Mouse (Mus musculus) CH12.LX (cell line): ENCODE measurements around the gene Slc24a1. TPM values are rescaled to one million over a fixed set of nuclear protein-coding genes. Genes with fewer than 3 reads are reported as not detected.

ENCODE experiments used
- DNase-seq: peaks from one replicate; pipeline ENCODE4 v3.0.0-alpha.2; 2013; ENCODE audit errors: extremely low read depth
- H3K27ac ChIP-seq: 2 replicates; pipeline ENCODE4 v1.5.1; 2012; ENCODE audit warnings: low read depth, mild to moderate bottlenecking, control low read depth, moderate library complexity; ENCODE audit not compliant: insufficient read depth
- H3K27me3 ChIP-seq: replicated peaks from 2 replicates; pipeline ENCODE3; 2012; ENCODE audit warnings: inconsistent platforms
- H3K36me3 ChIP-seq, 2 experiments: replicated peaks in 1 of 2; 2 replicates each; pipeline versions ENCODE3 to v1.6.1; 2012; ENCODE audit warnings: inconsistent platforms in 1 of 2, low read length in 1 of 2, mild to moderate bottlenecking in 1 of 2, mixed read lengths in 1 of 2, moderate library complexity in 1 of 2; ENCODE audit not compliant: control insufficient read depth in 1 of 2, insufficient read depth in 1 of 2
- H3K4me1 ChIP-seq, 2 experiments: 2 replicates each; pipeline ENCODE4 v1.6.1; 2012; ENCODE audit warnings: inconsistent platforms in 1 of 2, moderate library complexity in 1 of 2; ENCODE audit not compliant: insufficient read depth in 2 of 2, control insufficient read depth in 1 of 2
- H3K4me2 ChIP-seq: 2 replicates; pipeline ENCODE4 v1.6.1; 2012; ENCODE audit warnings: low read depth, mild to moderate bottlenecking, control low read depth; ENCODE audit not compliant: poor library complexity, insufficient read depth, severe bottlenecking
- H3K4me3 ChIP-seq, 3 experiments: fragments of 150-350 bp in 1 of 3; sonication (generic) in 1 of 3; replicated peaks in 1 of 3; 2 replicates each; pipeline versions ENCODE3 to v1.5.1; 2011 to 2012; ENCODE audit warnings: low read depth in 2 of 3, low read length in 2 of 3, mild to moderate bottlenecking in 2 of 3, moderate library complexity in 2 of 3, control low read depth in 1 of 3, improper control_type of control experiment in 1 of 3, inconsistent platforms in 1 of 3, mixed read lengths in 1 of 3; ENCODE audit not compliant: poor library complexity in 1 of 3
- H3K79me2 ChIP-seq: replicated peaks from 2 replicates; pipeline ENCODE4 v1.6.1; 2012; ENCODE audit warnings: mild to moderate bottlenecking, moderate library complexity; ENCODE audit not compliant: control insufficient read depth, poor library complexity, insufficient read depth, severe bottlenecking; ENCODE audit errors: extremely low read depth
- H3K9ac ChIP-seq: 2 replicates; pipeline ENCODE4 v1.6.1; 2012; ENCODE audit warnings: low read depth, mild to moderate bottlenecking, control low read depth, moderate library complexity; ENCODE audit not compliant: insufficient read depth
- H3K9me3 ChIP-seq: replicated peaks from 2 replicates; pipeline ENCODE3; 2012; ENCODE audit warnings: low read length, inconsistent platforms, mixed read lengths
- CHD1 ChIP-seq: IDR thresholded peaks from 2 replicates; pipeline ENCODE4 v1.6.1; 2012; ENCODE audit warnings: low read depth, low read length, improper control_type of control experiment, inconsistent platforms
- CHD2 ChIP-seq: IDR thresholded peaks from 2 replicates; pipeline ENCODE4 v1.6.1; 2011; ENCODE audit warnings: low read length, improper control_type of control experiment
- E2F4 ChIP-seq: IDR thresholded peaks from 2 replicates; pipeline ENCODE4 v1.6.1; 2011; ENCODE audit warnings: low read depth, low read length, improper control_type of control experiment; ENCODE audit not compliant: insufficient replicate concordance
- ELF1 ChIP-seq: IDR thresholded peaks from 2 replicates; pipeline ENCODE4 v1.6.1; 2014; ENCODE audit warnings: low read depth, mild to moderate bottlenecking, inconsistent platforms, low read length, improper control_type of control experiment
- EP300 ChIP-seq: IDR thresholded peaks from 2 replicates; pipeline ENCODE4 v1.6.1; 2011; ENCODE audit warnings: low read length, improper control_type of control experiment
- ETS1 ChIP-seq: conservative IDR thresholded peaks from 2 replicates; pipeline ENCODE4 v1.6.1; 2012; ENCODE audit warnings: low read depth, mild to moderate bottlenecking, inconsistent platforms, low read length, improper control_type of control experiment, moderate library complexity
- GABPA ChIP-seq: IDR thresholded peaks from 2 replicates; pipeline ENCODE4 v1.6.1; 2012; ENCODE audit warnings: low read depth, low read length, improper control_type of control experiment, inconsistent platforms; ENCODE audit not compliant: insufficient replicate concordance
- HCFC1 ChIP-seq: IDR thresholded peaks from 2 replicates; pipeline ENCODE4 v1.6.1; 2012; ENCODE audit warnings: low read depth, mild to moderate bottlenecking, inconsistent platforms, low read length, improper control_type of control experiment
- IRF4 ChIP-seq: IDR thresholded peaks from 2 replicates; pipeline ENCODE4 v1.6.1; 2014; ENCODE audit warnings: low read depth, mild to moderate bottlenecking, inconsistent platforms, low read length, improper control_type of control experiment
- JUND ChIP-seq: conservative IDR thresholded peaks from 2 replicates; pipeline ENCODE4 v1.6.1; 2011; ENCODE audit warnings: low read depth, low read length, improper control_type of control experiment
- KAT2A ChIP-seq: IDR thresholded peaks from 2 replicates; pipeline ENCODE4 v1.6.1; 2012; ENCODE audit warnings: low read length, improper control_type of control experiment, inconsistent platforms; ENCODE audit not compliant: insufficient replicate concordance
- MAX ChIP-seq: IDR thresholded peaks from 2 replicates; pipeline ENCODE4 v1.6.1; 2011; ENCODE audit warnings: low read length, improper control_type of control experiment
- MAZ ChIP-seq: IDR thresholded peaks from 2 replicates; pipeline ENCODE4 v1.6.1; 2012; ENCODE audit warnings: low read depth, mild to moderate bottlenecking, inconsistent platforms, low read length, improper control_type of control experiment, moderate library complexity
- MYC ChIP-seq: IDR thresholded peaks from 2 replicates; pipeline ENCODE4 v1.6.1; 2011; ENCODE audit warnings: low read depth, mild to moderate bottlenecking, improper control_type of control experiment, low read length
- NELFE ChIP-seq: IDR thresholded peaks from 2 replicates; pipeline ENCODE4 v1.6.1; 2011; ENCODE audit warnings: low read depth, low read length, improper control_type of control experiment
- NRF1 ChIP-seq: IDR thresholded peaks from 2 replicates; pipeline ENCODE4 v1.6.1; 2014; ENCODE audit warnings: low read depth, mild to moderate bottlenecking, inconsistent platforms, low read length, improper control_type of control experiment, moderate library complexity
- PAX5 ChIP-seq: IDR thresholded peaks from 2 replicates; pipeline ENCODE4 v1.6.1; 2012; ENCODE audit warnings: low read length, inconsistent platforms, mixed read lengths
- POLR2AphosphoS2 ChIP-seq: IDR thresholded peaks from 2 replicates; pipeline ENCODE4 v1.6.1; 2011; ENCODE audit warnings: low read depth, low read length, improper control_type of control experiment
- RAD21 ChIP-seq: IDR thresholded peaks from 2 replicates; pipeline ENCODE4 v1.6.1; 2011; ENCODE audit warnings: low read depth, mild to moderate bottlenecking, low read length, improper control_type of control experiment, moderate library complexity
- SIN3A ChIP-seq: IDR thresholded peaks from 2 replicates; pipeline ENCODE4 v1.6.1; 2012; ENCODE audit warnings: low read length, improper control_type of control experiment, inconsistent platforms
- SMC3 ChIP-seq: IDR thresholded peaks from 2 replicates; pipeline ENCODE4 v1.6.1; 2011; ENCODE audit warnings: low read depth, low read length, improper control_type of control experiment
- TBP ChIP-seq: conservative IDR thresholded peaks from 2 replicates; pipeline ENCODE4 v1.6.1; 2011; ENCODE audit warnings: low read depth, low read length, improper control_type of control experiment
- USF1 ChIP-seq: IDR thresholded peaks from 2 replicates; pipeline ENCODE4 v1.6.1; 2014; ENCODE audit warnings: low read depth, mild to moderate bottlenecking, inconsistent platforms, low read length, improper control_type of control experiment
- ZC3H11A ChIP-seq: IDR thresholded peaks from 2 replicates; pipeline ENCODE4 v1.6.1; 2012; ENCODE audit warnings: low read depth, mild to moderate bottlenecking, inconsistent platforms, low read length, improper control_type of control experiment
- ZMIZ1 ChIP-seq: IDR thresholded peaks from 2 replicates; pipeline ENCODE4 v1.6.1; 2012; ENCODE audit warnings: low read depth, mild to moderate bottlenecking, inconsistent platforms, low read length, improper control_type of control experiment
- dilution Hi-C: fragments of 300-500 bp; cut with MboI; formaldehyde crosslinking; loops from 2 replicates; pipeline ENCODE4 v1.14.3; 2020; ENCODE audit warnings: low sequenced_read_pairs; ENCODE audit not compliant: extremely low pct_unique_long_range_greater_than_20kb, extremely low pct_ligation_motif_present
- in situ Hi-C: fragments of 300-500 bp; cut with MboI; formaldehyde crosslinking; loops from 3 replicates; pipeline ENCODE4 v1.14.3; 2019; ENCODE audit warnings: low sequenced_read_pairs, low pct_ligation_motif_present, low pct_unique_long_range_greater_than_20kb, mixed read lengths
- polyA plus RNA-seq: library from polyadenylated mRNA; unstranded; fragments of >175 nt; gene quantifications from 2 replicates; pipeline ENCODE4 v1.2.1, GENCODE M21; 2012; ENCODE audit warnings: low read depth; ENCODE audit not compliant: insufficient read length
- total RNA-seq, 2 experiments: library from RNA; depleted of rRNA; stranded (reverse); fragments of 300-350 nt in 1 of 2; fragments of >200 nt in 1 of 2; gene quantifications; 2 replicates each; pipeline ENCODE4 v1.2.3; 2012 to 2014

Gene Slc24a1
- total and polyA plus RNA-seq, 3 experiments: under 0.01 to 0.11 TPM; not detected in 1

DNA sequence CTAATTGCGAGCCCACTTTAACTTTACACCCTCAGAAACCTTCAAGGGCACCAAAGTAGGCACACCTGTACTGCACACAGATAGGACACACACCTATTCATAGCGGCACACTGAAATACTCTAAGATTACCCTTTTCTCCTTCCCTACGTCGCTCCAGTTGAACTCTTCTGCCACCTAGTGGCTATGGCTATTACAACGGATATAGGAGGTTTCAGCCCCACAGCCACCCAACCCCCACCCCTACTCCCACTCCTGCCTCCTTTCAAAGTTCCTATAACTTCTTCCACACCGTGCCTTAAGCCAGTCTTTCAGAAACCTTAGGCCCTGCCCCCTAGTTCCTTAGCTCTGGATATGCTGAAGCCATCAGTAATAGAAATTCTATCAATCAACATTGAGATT, 14.9 kb downstream of the Slc24a1 start (continued):
- TF ChIP-seq MAX (no peak), PAX5 (no peak), GABPA (no peak), KAT2A (no peak), POLR2AphosphoS2 (no peak), EP300 (no peak), IRF4 (0 out of 2 replicates have a peak, but pooled peaks have one; percentile 46)

GRCm38 (mm10) chr9:64934015-64934754, 17.2 kb downstream of the Slc24a1 start:
- no peak overlapping the region for H3K4me2 ChIP-seq
- H3K4me3 ChIP-seq: no peak overlapping the region
- H3K27me3 ChIP-seq: peaks cover 2% of the 10 kb centered on the region
- dilution Hi-C loops (no loop called here), in situ Hi-C loops (loop anchor here (25.0 kb wide), 1 partner anchor 622 kb away; no protein-coding TSS in a partner anchor)
- no peak overlapping the region for H3K9ac ChIP-seq
- H3K36me3 ChIP-seq: no peaks in the 10 kb centered on the region
- H3K79me2 ChIP-seq: no peaks in the 10 kb centered on the region
- H3K9me3 ChIP-seq: no peaks in the 10 kb centered on the region
- DNase-seq: no peak
- H3K27ac ChIP-seq: no peak overlapping the region
- peaks cover 5 to 14% of the 10 kb centered on the region in 2 experiments; a peak in 3 of 4 replicates for H3K4me1 ChIP-seq
- TF ChIP-seq MAX (no peak), HCFC1 (no peak), GABPA (no peak), KAT2A (no peak), NRF1 (no peak), EP300 (no peak), RAD21 (no peak), USF1 (no peak), JUND (no peak), CHD2 (no peak), MYC (no peak)
- TF ChIP-seq, all 38 proteins: peak for 0

- Histone ChIP-seq H3K4me1 (peaks cover 5 to 14% of the 10 kb centered on the region in 2 experiments; a peak in 3 of 4 replicates), H3K4me2 (no peak overlapping the region)
Observed at GRCm38 (mm10) chr9:64931751-64932610, 19.4 kb downstream of the Slc24a1 start.

More at GRCm38 (mm10) chr9:64931751-64932610, 19.4 kb downstream of the Slc24a1 start:
- dilution Hi-C loops: no loop called here
- Histone ChIP-seq H3K9me3 (no peaks in the 10 kb centered on the region), H3K4me3 (no peak overlapping the region), H3K27ac (no peak overlapping the region), H3K36me3 (peaks cover 0 to 2% of the 10 kb centered on the region in 2 experiments), H3K9ac (no peak overlapping the region)
- no peak for DNase-seq
- no peak for TF ChIP-seq IRF4
- no peak for TF ChIP-seq USF1
- TF ChIP-seq NELFE: no peak
- TF ChIP-seq MAZ: no peak
- TF ChIP-seq CHD2: no peak
- no peak for TF ChIP-seq KAT2A
- TF ChIP-seq ELF1: no peak
- TF ChIP-seq SMC3: no peak
- no peak for TF ChIP-seq MAX
- no peak for TF ChIP-seq JUND
- TF ChIP-seq CHD1: no peak
- TF ChIP-seq RAD21: no peak
- TF ChIP-seq ZC3H11A: no peak
- no peak for TF ChIP-seq EP300
- TF ChIP-seq TBP: no peak
- TF ChIP-seq SIN3A: no peak
- TF ChIP-seq E2F4: no peak
- TF ChIP-seq ZMIZ1: no peak
- TF ChIP-seq HCFC1: no peak
- no peak for TF ChIP-seq ETS1
- TF ChIP-seq, all 38 proteins: peak for 0
- no peaks in the 10 kb centered on the region for H3K79me2 ChIP-seq
- no peaks in the 10 kb centered on the region for H3K27me3 ChIP-seq
- in situ Hi-C loops: loop anchor here (25.0 kb wide), 1 partner anchor 620 kb away; no protein-coding TSS in a partner anchor
